Mouse (Mus musculus) heart, embryonic 15.5 days (tissue): Measurements from ENCODE around the gene Txnrd3. TPM values are rescaled to one million over a fixed set of nuclear protein-coding genes. Genes with fewer than 3 reads are reported as not detected.

ENCODE experiments used
- ATAC-seq: fragments of 200-750 bp; cut with Nextera tagmentation; replicated peaks from 2 replicates; pipeline ENCODE4 v1.8.0; 2017; ENCODE audit warnings: low read depth, moderate TSS enrichment; ENCODE audit not compliant: insufficient number of reproducible peaks, insufficient read depth, low FRiP score
- H3K27ac ChIP-seq: fragments of 300-500 bp; sonication (generic); 2 replicates; pipeline ENCODE4 v1.5.1; 2015; ENCODE audit warnings: mild to moderate bottlenecking, inconsistent platforms
- H3K27me3 ChIP-seq: fragments of 300-500 bp; sonication (generic); 2 replicates; pipeline ENCODE4 v1.6.1; 2015; ENCODE audit warnings: inconsistent platforms
- H3K36me3 ChIP-seq: fragments of 300-500 bp; sonication (generic); 2 replicates; pipeline ENCODE4 v1.6.1; 2015; ENCODE audit warnings: mild to moderate bottlenecking, inconsistent platforms
- H3K4me1 ChIP-seq: fragments of 300-500 bp; sonication (generic); replicated peaks from 2 replicates; pipeline ENCODE4 v1.6.1; 2015; ENCODE audit warnings: inconsistent platforms
- H3K4me2 ChIP-seq: fragments of 300-500 bp; sonication (generic); 2 replicates; pipeline ENCODE4 v1.6.1; 2015; ENCODE audit warnings: inconsistent platforms, mild to moderate bottlenecking, moderate library complexity
- H3K4me3 ChIP-seq: fragments of 300-500 bp; sonication (generic); 2 replicates; pipeline ENCODE4 v1.5.1; 2015; ENCODE audit warnings: mild to moderate bottlenecking, inconsistent platforms
- H3K9ac ChIP-seq: fragments of 300-500 bp; sonication (generic); 2 replicates; pipeline ENCODE4 v1.6.1; 2015; ENCODE audit warnings: mild to moderate bottlenecking, inconsistent platforms
- H3K9me3 ChIP-seq: fragments of 300-500 bp; sonication (generic); replicated peaks from 2 replicates; pipeline ENCODE4 v1.6.1; 2016; ENCODE audit warnings: inconsistent platforms
- WGBS: fragments of 180-500 bp; shearing (Covaris S2); methylation state at CpG from one replicate; pipeline ENCODE4 v1.1.7; 2015; ENCODE audit warnings: mixed read lengths; 5-methylcytosine and 5-hydroxymethylcytosine counted together
- polyA plus RNA-seq: library from polyadenylated mRNA; unstranded; fragments of >200 nt; fragmentation: Nextera tagmentation; extraction: Ambion mirVana; gene quantifications from 2 replicates; pipeline ENCODE4 v1.2.1, GENCODE M21; 2015

Gene Txnrd3
- polyA plus RNA-seq, 1 experiment from 2014 or later, result 12.9 TPM

GRCm38 (mm10) chr6:89628045-89628785 is 15.6 kb upstream of the Txnrd3 start:
- no peak overlapping the region for H3K9ac ChIP-seq
- no peak overlapping the region for H3K27ac ChIP-seq
- ATAC-seq, result no peak
- H3K4me3 ChIP-seq, result no peak overlapping the region
- H3K4me1 ChIP-seq, result peaks cover 4% of the 10 kb centered on the region
- WGBS, result 65% methylated on average over 8 of the region's 8 CpGs
- H3K4me2 ChIP-seq, result no peak overlapping the region
- no peaks in the 10 kb centered on the region for H3K9me3 ChIP-seq
- H3K27me3 ChIP-seq, result 0 out of 2 replicates have a peak, but pooled peaks cover 12% of the 10 kb centered on the region
- H3K36me3 ChIP-seq, result no peaks in the 10 kb centered on the region

GRCm38 (mm10) chr6:89631809-89632562 is 11.8 kb upstream of the Txnrd3 start:
- ATAC-seq, result peak; percentile 47; the same call in 1 of the 2 replicates
- no peaks in the 10 kb centered on the region for H3K9me3 ChIP-seq
- H3K4me2 ChIP-seq, result peak overlapping the region; percentile 29; the same call in 1 of the 2 replicates
- no peak overlapping the region for H3K9ac ChIP-seq
- no peak overlapping the region for H3K27ac ChIP-seq
- WGBS, result 13% methylated on average over 10 of the region's 10 CpGs
- H3K4me3 ChIP-seq, result no peak overlapping the region
- 0 out of 2 replicates have a peak, but pooled peaks cover 12% of the 10 kb centered on the region for H3K27me3 ChIP-seq
- H3K4me1 ChIP-seq, result peaks cover 15% of the 10 kb centered on the region
- no peaks in the 10 kb centered on the region for H3K36me3 ChIP-seq

GRCm38 (mm10) chr6:89633115-89633514 is 10.7 kb upstream of the Txnrd3 start:
- Histone ChIP-seq H3K27me3 (0 out of 2 replicates have a peak, but pooled peaks cover 12% of the 10 kb centered on the region), H3K9ac (no peak overlapping the region), H3K4me1 (peaks cover 15% of the 10 kb centered on the region), H3K27ac (no peak overlapping the region), H3K9me3 (no peaks in the 10 kb centered on the region), H3K4me3 (no peak overlapping the region), H3K36me3 (no peaks in the 10 kb centered on the region), H3K4me2 (no peak overlapping the region)
- WGBS, result 75% methylated on average over 7 of the region's 7 CpGs
- ATAC-seq, result no peak

GRCm38 (mm10) chr6:89634400-89634799 is 9.4 kb upstream of the Txnrd3 start:
- peak; percentile 68 for ATAC-seq

GRCm38 (mm10) chr6:89637977-89638376 is 5.8 kb upstream of the Txnrd3 start:
- 0 out of 2 replicates have a peak, but pooled peaks cover 1% of the 10 kb centered on the region for H3K27me3 ChIP-seq
- peaks cover 11% of the 10 kb centered on the region for H3K4me1 ChIP-seq
- no peak overlapping the region for H3K9ac ChIP-seq
- 70% methylated on average over 4 of the region's 4 CpGs for WGBS
- no peaks in the 10 kb centered on the region for H3K9me3 ChIP-seq
- ATAC-seq, result no peak
- no peak overlapping the region for H3K4me2 ChIP-seq
- H3K4me3 ChIP-seq, result no peak overlapping the region
- H3K27ac ChIP-seq, result no peak overlapping the region
- no peaks in the 10 kb centered on the region for H3K36me3 ChIP-seq

More at GRCm38 (mm10) chr6:89634400-89634799, 9.4 kb upstream of the Txnrd3 start:
- H3K4me1 ChIP-seq, result peaks cover 15% of the 10 kb centered on the region
- H3K4me3 ChIP-seq, result no peak overlapping the region
- no peaks in the 10 kb centered on the region for H3K9me3 ChIP-seq
- 13% methylated on average over 8 of the region's 8 CpGs for WGBS
- 0 out of 2 replicates have a peak, but pooled peaks cover 12% of the 10 kb centered on the region for H3K27me3 ChIP-seq
- peak overlapping the region; percentile 49 for H3K27ac ChIP-seq
- no peaks in the 10 kb centered on the region for H3K36me3 ChIP-seq
- H3K9ac ChIP-seq, result no peak overlapping the region
- peak overlapping the region; percentile 11; the same call in 1 of the 2 replicates for H3K4me2 ChIP-seq

- WGBS, result 37% methylated on average over 2 of the region's 2 CpGs
- Histone ChIP-seq H3K4me3 (no peak overlapping the region), H3K27me3 (no peaks in the 10 kb centered on the region), H3K9me3 (no peaks in the 10 kb centered on the region), H3K9ac (no peak overlapping the region), H3K4me1 (peaks cover 16% of the 10 kb centered on the region), H3K4me2 (no peak overlapping the region), H3K36me3 (no peaks in the 10 kb centered on the region), H3K27ac (no peak overlapping the region)
- no peak for ATAC-seq
Observed at GRCm38 (mm10) chr6:89639025-89639424, 4.8 kb upstream of the Txnrd3 start.

GRCm38 (mm10) chr6:89644271-89645075 is 685 bp downstream of the Txnrd3 start:
- Histone ChIP-seq H3K4me1 (peaks cover 7% of the 10 kb centered on the region), H3K27me3 (no peaks in the 10 kb centered on the region), H3K27ac (peak overlapping the region; percentile 94), H3K4me3 (peak overlapping the region; percentile 72), H3K9ac (peak overlapping the region; percentile 64), H3K36me3 (no peaks in the 10 kb centered on the region), H3K9me3 (no peaks in the 10 kb centered on the region), H3K4me2 (peak overlapping the region; percentile 94)
- under 1% methylated on average over 41 of the region's 41 CpGs for WGBS
- ATAC-seq, result peak; percentile 95

- H3K27ac ChIP-seq, result no peak overlapping the region
- H3K9ac ChIP-seq, result no peak overlapping the region
- H3K4me2 ChIP-seq, result no peak overlapping the region
- no peaks in the 10 kb centered on the region for H3K4me1 ChIP-seq
- no peaks in the 10 kb centered on the region for H3K27me3 ChIP-seq
- H3K4me3 ChIP-seq, result no peak overlapping the region
- no peaks in the 10 kb centered on the region for H3K9me3 ChIP-seq
- no peaks in the 10 kb centered on the region; the same call in 1 of the 2 replicates for H3K36me3 ChIP-seq
- 75% methylated on average over 8 of the region's 8 CpGs for WGBS
- no peak for ATAC-seq
Observed at GRCm38 (mm10) chr6:89649897-89650296, 6.1 kb downstream of the Txnrd3 start.

- Histone ChIP-seq H3K27ac (no peak overlapping the region), H3K36me3 (no peaks in the 10 kb centered on the region; the same call in 1 of the 2 replicates), H3K27me3 (no peaks in the 10 kb centered on the region), H3K4me3 (no peak overlapping the region), H3K9me3 (no peaks in the 10 kb centered on the region), H3K4me2 (no peak overlapping the region), H3K9ac (no peak overlapping the region), H3K4me1 (no peaks in the 10 kb centered on the region)
- ATAC-seq, result no peak
Observed at GRCm38 (mm10) chr6:89651770-89652169, 8.0 kb downstream of the Txnrd3 start.

- Histone ChIP-seq H3K27me3 (no peaks in the 10 kb centered on the region), H3K27ac (no peak overlapping the region), H3K9me3 (no peaks in the 10 kb centered on the region), H3K9ac (no peak overlapping the region), H3K36me3 (no peaks in the 10 kb centered on the region; the same call in 1 of the 2 replicates), H3K4me3 (no peak overlapping the region), H3K4me1 (peaks cover 8% of the 10 kb centered on the region), H3K4me2 (no peak overlapping the region)
- 92% methylated on average over 3 of the region's 3 CpGs for WGBS
- ATAC-seq, result no peak
Observed at GRCm38 (mm10) chr6:89655011-89655410, 11.2 kb downstream of the Txnrd3 start.

GRCm38 (mm10) chr6:89658342-89658741 is 14.6 kb downstream of the Txnrd3 start:
- no peak overlapping the region for H3K27ac ChIP-seq
- H3K36me3 ChIP-seq, result no peaks in the 10 kb centered on the region; the same call in 1 of the 2 replicates
- H3K27me3 ChIP-seq, result no peaks in the 10 kb centered on the region
- H3K9ac ChIP-seq, result no peak overlapping the region
- ATAC-seq, result no peak
- H3K9me3 ChIP-seq, result no peaks in the 10 kb centered on the region
- peaks cover 17% of the 10 kb centered on the region for H3K4me1 ChIP-seq
- no peak overlapping the region for H3K4me2 ChIP-seq
- 70% methylated on average over 3 of the region's 3 CpGs for WGBS
- no peak overlapping the region for H3K4me3 ChIP-seq
